Mouse (Mus musculus): ENCODE measurements around the gene Zfp933.
"Not testable (repeated sequence)": the region's sequence is repeated elsewhere in the genome, so short reads cannot be mapped to it uniquely, and the experiment has no call there.

GRCm38 (mm10) chr4:147821414-147821813 lies 26.8 kb downstream of the Zfp933 start:
- TF ChIP-seq EP300 (optimal IDR thresholded peaks at IDR 0.05); CTCF (IDR thresholded peaks at IDR 0.05; ENCODE audit: low read depth): not testable (repeated sequence)

All from stomach, postnatal 0 days (tissue).